8 mouse cellular contexts compared by ENCODE assay signal in the genomic region with DNA sequence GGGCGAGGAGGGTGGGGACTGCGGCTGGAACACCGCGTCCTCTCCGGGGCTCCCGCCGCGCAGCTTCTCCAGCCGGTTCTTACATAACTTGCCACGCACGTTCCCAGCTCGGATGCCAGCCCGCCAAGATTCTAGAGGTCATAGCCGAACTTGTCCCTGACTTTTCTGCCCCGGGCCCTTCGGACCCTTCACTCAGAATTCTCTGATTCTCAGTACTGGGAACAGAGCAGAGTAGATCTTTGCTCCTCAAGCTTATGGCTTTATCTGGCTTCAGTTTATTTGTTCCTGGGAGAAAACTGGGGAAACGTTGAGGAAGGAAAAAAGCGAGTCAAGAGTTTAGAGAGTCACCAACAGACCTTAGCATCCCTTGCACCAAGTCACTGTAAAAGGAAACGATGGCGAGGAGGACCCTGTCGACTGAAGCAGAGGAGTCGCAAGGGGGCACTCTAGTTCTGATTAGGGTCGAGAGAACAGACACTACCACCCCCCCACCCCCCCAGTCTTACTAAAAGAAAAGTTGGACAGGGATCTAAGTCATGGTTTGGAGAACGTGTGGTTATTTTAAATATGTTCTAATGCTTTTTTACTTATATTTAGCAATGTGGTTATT. TPM values are rescaled to one million over a fixed set of nuclear protein-coding genes. Genes with fewer than 3 reads are reported as not detected.
DNase-seq lines count a peak whose midpoint lies in the region; ATAC-seq and TF ChIP-seq lines count a peak whose summit lies in the region.

No protein-coding gene starts in this region.

- peak overlapping the region; percentile 47 for H3K4me3 ChIP-seq in embryonic facial prominence, embryonic 15.5 days (replicated peaks)
- peak overlapping the region; percentile 66 for H3K4me3 ChIP-seq in heart, embryonic 13.5 days
- H3K4me3 ChIP-seq in kidney, postnatal 0 days (replicated peaks; ENCODE audit: low read depth, low read length), result peak overlapping the region; percentile 26
- H3K4me3 ChIP-seq in liver, embryonic 12.5 days, result peak overlapping the region; percentile 58

- 0 out of 2 replicates have a peak, but pooled peaks cover 3% of the 10 kb centered on the region for H3K36me3 ChIP-seq in embryonic facial prominence, embryonic 15.5 days
- H3K36me3 ChIP-seq in heart, embryonic 13.5 days, result peaks cover 39% of the 10 kb centered on the region
- H3K36me3 ChIP-seq in kidney, postnatal 0 days (ENCODE audit: insufficient read depth, low read length), result 0 out of 2 replicates have a peak, but pooled peaks cover 3% of the 10 kb centered on the region
- no peaks in the 10 kb centered on the region for H3K36me3 ChIP-seq in liver, embryonic 12.5 days

- 1% methylated on average over 24 of the region's 24 CpGs for WGBS in embryonic facial prominence, embryonic 15.5 days
- WGBS in heart, embryonic 13.5 days, result 1% methylated on average over 24 of the region's 24 CpGs
- 3% methylated on average over 24 of the region's 24 CpGs for WGBS in kidney, postnatal 0 days
- WGBS in liver, embryonic 12.5 days (ENCODE audit: insufficient replicate concordance), result 3% methylated on average over 24 of the region's 24 CpGs

- peak; percentile 65 for DNase-seq in urinary bladder, postnatal 25 days (ENCODE audit: low spot score)
- no peak for DNase-seq in urinary bladder, adult 2 months (ENCODE audit: low spot score)
- peak; percentile 93 for DNase-seq in kidney, postnatal 0 days (ENCODE audit: low spot score)
- DNase-seq in neural tube, embryonic 10.5 days (ENCODE audit: extremely low spot score, low spot score), result peak; percentile 54
- DNase-seq in thymus, adult 18-20 months, result peak; percentile 44 to 61

- peak overlapping the region; percentile 100 for H3K4me2 ChIP-seq in embryonic facial prominence, embryonic 15.5 days (replicated peaks)
- peak overlapping the region; percentile 99 for H3K4me2 ChIP-seq in heart, embryonic 13.5 days
- peak overlapping the region; percentile 97 for H3K4me2 ChIP-seq in kidney, postnatal 0 days (ENCODE audit: low read length)
- peak overlapping the region; percentile 93 for H3K4me2 ChIP-seq in liver, embryonic 12.5 days

- TF ChIP-seq CTCF in kidney, postnatal 0 days (IDR thresholded peaks at IDR 0.05; ENCODE audit: low read depth), result peak; percentile 71

- H3K27me3 ChIP-seq in embryonic facial prominence, embryonic 15.5 days, result no peaks in the 10 kb centered on the region
- H3K27me3 ChIP-seq in heart, embryonic 13.5 days (replicated peaks), result no peaks in the 10 kb centered on the region
- no peaks in the 10 kb centered on the region for H3K27me3 ChIP-seq in kidney, postnatal 0 days (ENCODE audit: insufficient read depth, low read length)
- H3K27me3 ChIP-seq in liver, embryonic 12.5 days (replicated peaks), result peaks cover 21% of the 10 kb centered on the region

- no peak overlapping the region for H3K9ac ChIP-seq in embryonic facial prominence, embryonic 15.5 days
- H3K9ac ChIP-seq in heart, embryonic 13.5 days, result peak overlapping the region; percentile 78
- H3K9ac ChIP-seq in kidney, postnatal 0 days (ENCODE audit: low read depth, low read length), result peak overlapping the region; percentile 5; the same call in 1 of the 2 replicates
- peak overlapping the region; percentile 55 for H3K9ac ChIP-seq in liver, embryonic 12.5 days

- H3K9me3 ChIP-seq in embryonic facial prominence, embryonic 15.5 days (replicated peaks), result no peaks in the 10 kb centered on the region
- no peaks in the 10 kb centered on the region for H3K9me3 ChIP-seq in heart, embryonic 13.5 days
- no peaks in the 10 kb centered on the region for H3K9me3 ChIP-seq in kidney, postnatal 0 days (replicated peaks; ENCODE audit: low read length)
- H3K9me3 ChIP-seq in liver, embryonic 12.5 days (replicated peaks), result no peaks in the 10 kb centered on the region

- ATAC-seq in embryonic facial prominence, embryonic 15.5 days (ENCODE audit: insufficient number of reproducible peaks, low FRiP score, low TSS enrichment, low read depth), result no peak
- ATAC-seq in heart, embryonic 13.5 days (ENCODE audit: extremely low read depth, insufficient number of reproducible peaks, low FRiP score, low TSS enrichment), result no peak
- no peak for ATAC-seq in kidney, postnatal 0 days (replicated peaks; ENCODE audit: low FRiP score, low read depth)
- no peak for ATAC-seq in liver, embryonic 12.5 days

- 0 out of 2 replicates have a peak overlapping the region, but pooled peaks have one; percentile 48 for H3K27ac ChIP-seq in embryonic facial prominence, embryonic 15.5 days (replicated peaks)
- H3K27ac ChIP-seq in heart, embryonic 13.5 days (replicated peaks), result peak overlapping the region; percentile 12
- H3K27ac ChIP-seq in kidney, postnatal 0 days, result 0 out of 2 replicates have a peak overlapping the region, but pooled peaks have one; percentile 0
- peak overlapping the region; percentile 38; the same call in 1 of the 2 replicates for H3K27ac ChIP-seq in liver, embryonic 12.5 days

- peaks cover 17% of the 10 kb centered on the region for H3K4me1 ChIP-seq in embryonic facial prominence, embryonic 15.5 days
- H3K4me1 ChIP-seq in heart, embryonic 13.5 days, result peaks cover 16% of the 10 kb centered on the region
- H3K4me1 ChIP-seq in kidney, postnatal 0 days (replicated peaks; ENCODE audit: insufficient read depth, low read length), result peaks cover 6% of the 10 kb centered on the region; the same call in 1 of the 2 replicates
- H3K4me1 ChIP-seq in liver, embryonic 12.5 days, result peaks cover 24% of the 10 kb centered on the region

RNA-seq across cellular contexts. Expression of a gene that starts 0.9 kb away (rescaled TPM):
- 37.5 and 49.5 TPM in 2 replicates for polyA plus RNA-seq in urinary bladder, adult 2 months (2012; rRNA removed)
- 7.7 and 8.2 TPM in 2 replicates for polyA plus RNA-seq in embryonic facial prominence, embryonic 15.5 days (2015; fragmentation: Nextera tagmentation; extraction: Ambion mirVana)
- polyA plus RNA-seq in heart, embryonic 13.5 days (2015; fragmentation: Nextera tagmentation; extraction: Ambion mirVana), result 5.7 and 6.2 TPM in 2 replicates
- 1.1 and 1.2 TPM in 2 replicates for polyA plus RNA-seq in kidney, postnatal 0 days (2015; fragmentation: Nextera tagmentation; extraction: Ambion mirVana)
- polyA plus RNA-seq in liver, embryonic 12.5 days (2016; fragmentation: Nextera tagmentation; extraction: Ambion mirVana), result 2.4 and 2.8 TPM in 2 replicates

RNA-seq across cellular contexts. Expression of a gene that starts 8.9 kb away (rescaled TPM):
- 28.6 and 30.4 TPM in 2 replicates for polyA plus RNA-seq in urinary bladder, adult 2 months (2012; rRNA removed)
- 22.1 and 24.1 TPM in 2 replicates for polyA plus RNA-seq in embryonic facial prominence, embryonic 15.5 days (2015; fragmentation: Nextera tagmentation; extraction: Ambion mirVana)
- polyA plus RNA-seq in heart, embryonic 13.5 days (2015; fragmentation: Nextera tagmentation; extraction: Ambion mirVana), result 38.1 and 41.8 TPM in 2 replicates
- 24.0 and 27.1 TPM in 2 replicates for polyA plus RNA-seq in kidney, postnatal 0 days (2015; fragmentation: Nextera tagmentation; extraction: Ambion mirVana)
- 6.7 and 8.2 TPM in 2 replicates for polyA plus RNA-seq in liver, embryonic 12.5 days (2016; fragmentation: Nextera tagmentation; extraction: Ambion mirVana)

RNA-seq across cellular contexts. Expression of a gene that starts 10.8 kb away (rescaled TPM):
- 84.0 and 96.2 TPM in 2 replicates for polyA plus RNA-seq in urinary bladder, adult 2 months (2012; rRNA removed)
- polyA plus RNA-seq in embryonic facial prominence, embryonic 15.5 days (2015; fragmentation: Nextera tagmentation; extraction: Ambion mirVana), result 30.1 and 34.6 TPM in 2 replicates
- polyA plus RNA-seq in heart, embryonic 13.5 days (2015; fragmentation: Nextera tagmentation; extraction: Ambion mirVana), result 28.8 and 33.9 TPM in 2 replicates
- polyA plus RNA-seq in kidney, postnatal 0 days (2015; fragmentation: Nextera tagmentation; extraction: Ambion mirVana), result 48.7 and 55.5 TPM in 2 replicates
- 16.5 and 19.0 TPM in 2 replicates for polyA plus RNA-seq in liver, embryonic 12.5 days (2016; fragmentation: Nextera tagmentation; extraction: Ambion mirVana)

RNA-seq across cellular contexts. Expression of a gene that starts 11.6 kb away (rescaled TPM):
- polyA plus RNA-seq in urinary bladder, adult 2 months (2012; rRNA removed), result 245 and 291 TPM in 2 replicates
- polyA plus RNA-seq in embryonic facial prominence, embryonic 15.5 days (2015; fragmentation: Nextera tagmentation; extraction: Ambion mirVana), result 297 and 310 TPM in 2 replicates
- 362 and 399 TPM in 2 replicates for polyA plus RNA-seq in heart, embryonic 13.5 days (2015; fragmentation: Nextera tagmentation; extraction: Ambion mirVana)
- 461 and 494 TPM in 2 replicates for polyA plus RNA-seq in kidney, postnatal 0 days (2015; fragmentation: Nextera tagmentation; extraction: Ambion mirVana)
- 280 and 285 TPM in 2 replicates for polyA plus RNA-seq in liver, embryonic 12.5 days (2016; fragmentation: Nextera tagmentation; extraction: Ambion mirVana)

RNA-seq across cellular contexts. Expression of a gene that starts 21.6 kb away (rescaled TPM):
- 14.7 and 17.0 TPM in 2 replicates for polyA plus RNA-seq in urinary bladder, adult 2 months (2012; rRNA removed)
- 1.6 and 2.0 TPM in 2 replicates for polyA plus RNA-seq in embryonic facial prominence, embryonic 15.5 days (2015; fragmentation: Nextera tagmentation; extraction: Ambion mirVana)
- polyA plus RNA-seq in heart, embryonic 13.5 days (2015; fragmentation: Nextera tagmentation; extraction: Ambion mirVana), result 26.1 and 31.5 TPM in 2 replicates
- 12.9 and 15.2 TPM in 2 replicates for polyA plus RNA-seq in kidney, postnatal 0 days (2015; fragmentation: Nextera tagmentation; extraction: Ambion mirVana)
- 10.3 and 10.6 TPM in 2 replicates for polyA plus RNA-seq in liver, embryonic 12.5 days (2016; fragmentation: Nextera tagmentation; extraction: Ambion mirVana)
